Comparison of ENCODE assay signal across 16 mouse cellular contexts in genomic region chrX:6709643-6710042, GRCm38 (mm10).
"Had no signal": no experiment of that assay in that cellular context is flagged by ENCODE, and none has a peak within 500 bp of the region (broad histone marks: within the 10 kb centered on the region; RNA-seq: fewer than 3 reads in every experiment).

No protein-coding gene starts in this region.

- DNase-seq: lung, adult 18-20 months; lung, postnatal 14 days; lung, postnatal 4 days; midbrain, embryonic 14.5 days; right cerebral cortex, postnatal 14 days; thymus, adult 2 months; thymus, postnatal 25 days; thymus, postnatal 4 days had no signal

- H3K9ac ChIP-seq: lung, embryonic 15.5 days; midbrain, embryonic 12.5 days; neural tube, embryonic 12.5 days; stomach, embryonic 15.5 days had no signal

- H3K36me3 ChIP-seq: lung, embryonic 15.5 days; midbrain, embryonic 10.5 days; midbrain, embryonic 12.5 days; neural tube, embryonic 12.5 days; stomach, embryonic 15.5 days had no signal

- H3K4me3 ChIP-seq: lung, embryonic 15.5 days; midbrain, embryonic 10.5 days; midbrain, embryonic 12.5 days; neural tube, embryonic 12.5 days; stomach, embryonic 15.5 days had no signal

- ATAC-seq: lung, postnatal 0 days; midbrain, embryonic 16.5 days had no signal

- H3K27me3 ChIP-seq: lung, embryonic 15.5 days; midbrain, embryonic 12.5 days; neural tube, embryonic 12.5 days; stomach, embryonic 15.5 days had no signal

- H3K9me3 ChIP-seq: lung, embryonic 15.5 days; midbrain, embryonic 10.5 days; midbrain, embryonic 12.5 days; neural tube, embryonic 12.5 days; stomach, embryonic 15.5 days had no signal

- H3K4me2 ChIP-seq: lung, embryonic 15.5 days; midbrain, embryonic 12.5 days; neural tube, embryonic 12.5 days; stomach, embryonic 15.5 days had no signal

- H3K4me1 ChIP-seq: lung, embryonic 15.5 days; midbrain, embryonic 10.5 days; midbrain, embryonic 12.5 days; neural tube, embryonic 12.5 days; stomach, embryonic 15.5 days had no signal

- H3K27ac ChIP-seq: lung, embryonic 15.5 days; midbrain, embryonic 10.5 days; midbrain, embryonic 12.5 days; neural tube, embryonic 12.5 days; stomach, embryonic 15.5 days; stomach, postnatal 0 days had no signal
